Mouse (Mus musculus): ENCODE data around the gene Ice1.

- TF ChIP-seq CTCF (IDR thresholded peaks at IDR 0.05; ENCODE audit: borderline replicate concordance, control insufficient read depth, extremely low read depth, insufficient read depth, low read length, poor library complexity) (no peak), POLR2A (IDR thresholded peaks at IDR 0.05; ENCODE audit: control insufficient read depth, extremely low read depth, insufficient read depth, low read length, poor library complexity) (no peak)
Measured at GRCm38 (mm10) chr13:70644083-70644462, 6.6 kb upstream of the Ice1 start.
